Mouse (Mus musculus): ENCODE measurements around the gene Sirt2.

Gene Sirt2

GRCm38 (mm10) chr7:28830981-28831380 lies 64.4 kb downstream of the Sirt2 start:
- no peak for DNase-seq (ENCODE audit: extremely low read depth, insufficient read length, low spot score)

- DNase-seq (ENCODE audit: extremely low read depth, insufficient read length, low spot score) = no peak
Observed at GRCm38 (mm10) chr7:28831411-28832125, 65.0 kb downstream of the Sirt2 start.

GRCm38 (mm10) chr7:28832137-28832536 lies 65.6 kb downstream of the Sirt2 start:
- DNase-seq (ENCODE audit: extremely low read depth, insufficient read length, low spot score) = no peak

- no peak for DNase-seq (ENCODE audit: extremely low read depth, insufficient read length, low spot score)
Observed at GRCm38 (mm10) chr7:28833723-28834347, 67.3 kb downstream of the Sirt2 start, which contains the start of gene Lgals4. Gene Lgals4 (plus strand): TSS chr7:28833854.

GRCm38 (mm10) chr7:28836936-28837335 lies 70.4 kb downstream of the Sirt2 start:
- no peak for DNase-seq (ENCODE audit: extremely low read depth, insufficient read length, low spot score)

Measured in 3134 (cell line).